Mouse (Mus musculus) spleen, postnatal 14 days (tissue): ENCODE results near the gene Lsamp.

Source experiments
- DNase-seq, 2 experiments: peaks; one replicate each; pipeline ENCODE4 v3.0.0; 2021 to 2022; ENCODE audit warnings: low spot score in 2 of 2

Gene Lsamp

GRCm38 (mm10) chr16:41771427-41772125, 1787.4 kb downstream of the Lsamp start:
- DNase-seq: no peak

- no peak for DNase-seq
These were observed 1793.4 kb downstream of the Lsamp start for GRCm38 (mm10) chr16:41777586-41777985.

GRCm38 (mm10) chr16:41785600-41785999, 1801.4 kb downstream of the Lsamp start:
- no peak for DNase-seq

- no peak for DNase-seq
These were observed 1802.5 kb downstream of the Lsamp start for GRCm38 (mm10) chr16:41786704-41787103.

GRCm38 (mm10) chr16:41787146-41787545, 1803.0 kb downstream of the Lsamp start:
- DNase-seq: no peak

GRCm38 (mm10) chr16:41790016-41790415, 1805.9 kb downstream of the Lsamp start:
- no peak for DNase-seq

GRCm38 (mm10) chr16:41820369-41820768, 1836.2 kb downstream of the Lsamp start:
- no peak for DNase-seq

- no peak for DNase-seq
These were observed 1842.9 kb downstream of the Lsamp start for GRCm38 (mm10) chr16:41826899-41827604.

- no peak for DNase-seq
These were observed 1843.4 kb downstream of the Lsamp start for GRCm38 (mm10) chr16:41827605-41827948.

- DNase-seq: no peak
These were observed 1850.5 kb downstream of the Lsamp start for GRCm38 (mm10) chr16:41834637-41835036.

- no peak for DNase-seq
These were observed 1851.6 kb downstream of the Lsamp start for GRCm38 (mm10) chr16:41835745-41836144.

- DNase-seq: no peak
These were observed 1855.7 kb downstream of the Lsamp start for GRCm38 (mm10) chr16:41839751-41840404.

- DNase-seq: no peak
These were observed 1862.7 kb downstream of the Lsamp start for GRCm38 (mm10) chr16:41846903-41847302.

GRCm38 (mm10) chr16:41871917-41872593, 1887.9 kb downstream of the Lsamp start:
- DNase-seq: no peak

- DNase-seq: no peak
These were observed 1904.5 kb downstream of the Lsamp start for GRCm38 (mm10) chr16:41888546-41889165.

- no peak for DNase-seq
These were observed 1916.6 kb downstream of the Lsamp start for GRCm38 (mm10) chr16:41900783-41901182.

- no peak for DNase-seq
These were observed 1919.5 kb downstream of the Lsamp start for GRCm38 (mm10) chr16:41903654-41904053.

- no peak for DNase-seq
These were observed 1928.5 kb downstream of the Lsamp start for GRCm38 (mm10) chr16:41912584-41913193.

GRCm38 (mm10) chr16:41913346-41913745, 1929.2 kb downstream of the Lsamp start:
- no peak for DNase-seq

GRCm38 (mm10) chr16:41916342-41916741, 1932.2 kb downstream of the Lsamp start:
- DNase-seq: no peak

GRCm38 (mm10) chr16:41917057-41917821, 1933.1 kb downstream of the Lsamp start:
- DNase-seq: no peak
